Mouse (Mus musculus) adrenal gland, adult 8-10 months (tissue): ENCODE results near the gene Rev1. TPM values are rescaled to one million over a fixed set of nuclear protein-coding genes. Genes with fewer than 3 reads are reported as not detected.

ENCODE experiments used
- DNase-seq: peaks from one replicate; pipeline ENCODE4 v3.0.0; 2022
- total RNA-seq, 4 experiments: library from RNA; stranded (reverse); gene quantifications; 2 replicates each; pipeline ENCODE4 v1.2.4; 2022

Gene Rev1
- 10 to 100 TPM; 24.0 to 40.3 (median 30.9) TPM for total RNA-seq

- peak; percentile 89 for DNase-seq
Observed at GRCm38 (mm10) chr1:38129501-38130267, at the start of gene Rev1. Gene Rev1 (minus strand): TSS chr1:38129801.

GRCm38 (mm10) chr1:38178929-38179328 lies 49.3 kb upstream of the Rev1 start:
- DNase-seq = no peak

GRCm38 (mm10) chr1:38176077-38176476 lies 46.5 kb upstream of the Rev1 start:
- DNase-seq = no peak

GRCm38 (mm10) chr1:38171874-38172273 lies 42.3 kb upstream of the Rev1 start:
- no peak for DNase-seq

GRCm38 (mm10) chr1:38165696-38166095 lies 36.1 kb upstream of the Rev1 start:
- no peak for DNase-seq

GRCm38 (mm10) chr1:38150086-38150485 lies 20.5 kb upstream of the Rev1 start:
- DNase-seq = no peak

GRCm38 (mm10) chr1:38146008-38146407 lies 16.4 kb upstream of the Rev1 start:
- DNase-seq = no peak

GRCm38 (mm10) chr1:38141371-38141770 lies 11.8 kb upstream of the Rev1 start:
- DNase-seq = no peak

GRCm38 (mm10) chr1:38140911-38141310 lies 11.3 kb upstream of the Rev1 start:
- DNase-seq = no peak

GRCm38 (mm10) chr1:38139396-38139795 lies 9.8 kb upstream of the Rev1 start:
- no peak for DNase-seq

- DNase-seq = no peak
Observed at GRCm38 (mm10) chr1:38132942-38133341, 3.3 kb upstream of the Rev1 start.

- no peak for DNase-seq
Observed at GRCm38 (mm10) chr1:38130715-38131483, 1.3 kb upstream of the Rev1 start.

GRCm38 (mm10) chr1:38128919-38129436 lies 623 bp downstream of the Rev1 start:
- DNase-seq = peak; percentile 49

- DNase-seq = no peak
Observed at GRCm38 (mm10) chr1:38127036-38127435, 2.6 kb downstream of the Rev1 start.

GRCm38 (mm10) chr1:38126426-38126825 lies 3.2 kb downstream of the Rev1 start:
- DNase-seq = no peak

GRCm38 (mm10) chr1:38124261-38124660 lies 5.3 kb downstream of the Rev1 start:
- DNase-seq = no peak

GRCm38 (mm10) chr1:38120877-38121276 lies 8.7 kb downstream of the Rev1 start:
- no peak for DNase-seq

- no peak for DNase-seq
Observed at GRCm38 (mm10) chr1:38118624-38119023, 11.0 kb downstream of the Rev1 start.

- no peak for DNase-seq
Observed at GRCm38 (mm10) chr1:38109786-38110185, 19.8 kb downstream of the Rev1 start.

GRCm38 (mm10) chr1:38103813-38104212 lies 25.8 kb downstream of the Rev1 start:
- DNase-seq = no peak

GRCm38 (mm10) chr1:38103214-38103613 lies 26.4 kb downstream of the Rev1 start:
- DNase-seq = no peak

- DNase-seq = no peak
Observed at GRCm38 (mm10) chr1:38081316-38081715, 48.3 kb downstream of the Rev1 start.

- no peak for DNase-seq
Observed at GRCm38 (mm10) chr1:38071326-38071725, 58.3 kb downstream of the Rev1 start.

- DNase-seq = no peak
Observed at GRCm38 (mm10) chr1:38067276-38067675, 62.3 kb downstream of the Rev1 start.
